Mouse (Mus musculus): ENCODE data around the gene Rims4. TPM values are rescaled to one million over a fixed set of nuclear protein-coding genes. Genes with fewer than 3 reads are reported as not detected.

Gene Rims4
- total and polyA plus RNA-seq, 3 experiments = not detected

GRCm38 (mm10) chr2:163866061-163866460 is 52.4 kb downstream of the Rims4 start:
- H3K4me3 ChIP-seq (ENCODE audit: control insufficient read depth in 1 of 2, insufficient read depth in 1 of 2, low read depth in 2 of 2, low read length in 2 of 2) = no peak overlapping the region
- H3K4me1 ChIP-seq (ENCODE audit: control insufficient read depth in 1 of 2, insufficient read depth in 2 of 2, low read length in 2 of 2) = no peaks in the 10 kb centered on the region
- H3K79me2 ChIP-seq (ENCODE audit: control insufficient read depth, insufficient read depth, low read length, poor library complexity) = no peaks in the 10 kb centered on the region
- H3K27ac ChIP-seq (ENCODE audit: control insufficient read depth, low read depth, low read length) = no peak overlapping the region
- TF ChIP-seq POLR2AphosphoS5 (IDR thresholded peaks at IDR 0.05; ENCODE audit: borderline replicate concordance, low read depth, low read length) (no peak), JUND (IDR thresholded peaks at IDR 0.05; ENCODE audit: low read depth, low read length) (no peak), GATA1 (IDR thresholded peaks at IDR 0.05; ENCODE audit: low read depth, low read length) (no peak), MAX (IDR thresholded peaks at IDR 0.05; ENCODE audit: low read length) (no peak), KAT2A (conservative IDR thresholded peaks at IDR 0.05; ENCODE audit: low read depth, low read length) (no peak), TAL1 (IDR thresholded peaks at IDR 0.05; ENCODE audit: low read length) (no peak), ZNF384 (IDR thresholded peaks at IDR 0.05; ENCODE audit: low read depth, low read length) (no peak), POLR2A (IDR thresholded peaks at IDR 0.05; ENCODE audit: control insufficient read depth in 1 of 2, insufficient read depth in 1 of 2, low read depth in 1 of 2, low read length in 2 of 2, poor library complexity in 1 of 2) (no peak), NELFE (IDR thresholded peaks at IDR 0.05; ENCODE audit: low read depth, low read length) (no peak), POLR2AphosphoS2 (IDR thresholded peaks at IDR 0.05; ENCODE audit: low read length) (no peak), SIN3A (IDR thresholded peaks at IDR 0.05; ENCODE audit: low read length) (no peak), BHLHE40 (IDR thresholded peaks at IDR 0.05; ENCODE audit: borderline replicate concordance, low read depth, low read length) (no peak)
- no peak for DNase-seq (ENCODE audit: low read depth, low spot score)
- H3K9ac ChIP-seq (ENCODE audit: control insufficient read depth, low read depth, low read length, poor library complexity, severe bottlenecking) = no peak overlapping the region
- H3K9me3 ChIP-seq (replicated peaks; ENCODE audit: insufficient read depth, low read length) = no peaks in the 10 kb centered on the region
- peaks cover 7 to 12% of the 10 kb centered on the region in 2 experiments; a peak in 3 of 4 replicates for H3K27me3 ChIP-seq (ENCODE audit: control insufficient read depth in 1 of 2, insufficient read depth in 2 of 2, low read length in 2 of 2)
- H3K36me3 ChIP-seq (ENCODE audit: control insufficient read depth in 1 of 2, insufficient read depth in 2 of 2, low read length in 2 of 2) = no peaks in the 10 kb centered on the region

- Histone ChIP-seq H3K4me3 (ENCODE audit: control insufficient read depth in 1 of 2, insufficient read depth in 1 of 2, low read depth in 2 of 2, low read length in 2 of 2) (no peak overlapping the region), H3K9me3 (replicated peaks; ENCODE audit: insufficient read depth, low read length) (no peaks in the 10 kb centered on the region), H3K27ac (ENCODE audit: control insufficient read depth, low read depth, low read length) (no peak overlapping the region), H3K4me1 (ENCODE audit: control insufficient read depth in 1 of 2, insufficient read depth in 2 of 2, low read length in 2 of 2) (no peaks in the 10 kb centered on the region), H3K79me2 (ENCODE audit: control insufficient read depth, insufficient read depth, low read length, poor library complexity) (no peaks in the 10 kb centered on the region), H3K9ac (ENCODE audit: control insufficient read depth, low read depth, low read length, poor library complexity, severe bottlenecking) (no peak overlapping the region), H3K36me3 (ENCODE audit: control insufficient read depth in 1 of 2, insufficient read depth in 2 of 2, low read length in 2 of 2) (no peaks in the 10 kb centered on the region), H3K27me3 (ENCODE audit: control insufficient read depth in 1 of 2, insufficient read depth in 2 of 2, low read length in 2 of 2) (peaks cover 7 to 9% of the 10 kb centered on the region in 2 experiments; a peak in 3 of 4 replicates)
- DNase-seq (ENCODE audit: low read depth, low spot score) = no peak
- TF ChIP-seq RCOR1 (IDR thresholded peaks at IDR 0.05; ENCODE audit: low read depth, low read length) = no peak
- no peak for TF ChIP-seq TAL1 (IDR thresholded peaks at IDR 0.05; ENCODE audit: low read length)
- TF ChIP-seq SMC3 (IDR thresholded peaks at IDR 0.05; ENCODE audit: low read depth, low read length) = no peak
- no peak for TF ChIP-seq RAD21 (IDR thresholded peaks at IDR 0.05; ENCODE audit: low read depth, low read length)
- TF ChIP-seq ETS1 (IDR thresholded peaks at IDR 0.05; ENCODE audit: low read depth, low read length) = no peak
- no peak for TF ChIP-seq MAZ (IDR thresholded peaks at IDR 0.05; ENCODE audit: low read depth, low read length)
- TF ChIP-seq POLR2AphosphoS5 (IDR thresholded peaks at IDR 0.05; ENCODE audit: borderline replicate concordance, low read depth, low read length) = no peak
- no peak for TF ChIP-seq USF2 (IDR thresholded peaks at IDR 0.05; ENCODE audit: borderline replicate concordance in 1 of 2, insufficient read depth in 1 of 2, low read depth in 1 of 2, low read length in 2 of 2)
- TF ChIP-seq GATA1 (IDR thresholded peaks at IDR 0.05; ENCODE audit: low read depth, low read length) = no peak
- no peak for TF ChIP-seq UBTF (IDR thresholded peaks at IDR 0.05; ENCODE audit: borderline replicate concordance, insufficient read depth, low read depth, low read length)
- no peak for TF ChIP-seq MYC (IDR thresholded peaks at IDR 0.05; ENCODE audit: low read depth, low read length)
- TF ChIP-seq ELF1 (IDR thresholded peaks at IDR 0.05; ENCODE audit: low read depth, low read length) = no peak
- no peak for TF ChIP-seq CTCF (IDR thresholded peaks at IDR 0.05 in 2 of 3, conservative IDR thresholded peaks at IDR 0.05 in 1 of 3; ENCODE audit: control insufficient read depth in 1 of 3, insufficient read depth in 1 of 3, low read depth in 2 of 3, low read length in 3 of 3, poor library complexity in 1 of 3, severe bottlenecking in 1 of 3)
Measured at GRCm38 (mm10) chr2:163865311-163865710, 53.2 kb downstream of the Rims4 start.
